Mouse (Mus musculus): Measurements from ENCODE around the gene Slit3. TPM values are rescaled to one million over a fixed set of nuclear protein-coding genes. Genes with fewer than 3 reads are reported as not detected.
A peak's percentile ranks its signal among the peaks of the same experiment; 100 is the strongest.

The Slit3 gene
- polyA plus RNA-seq, 1 experiment from 2014 or later = 4.5 TPM

DNA sequence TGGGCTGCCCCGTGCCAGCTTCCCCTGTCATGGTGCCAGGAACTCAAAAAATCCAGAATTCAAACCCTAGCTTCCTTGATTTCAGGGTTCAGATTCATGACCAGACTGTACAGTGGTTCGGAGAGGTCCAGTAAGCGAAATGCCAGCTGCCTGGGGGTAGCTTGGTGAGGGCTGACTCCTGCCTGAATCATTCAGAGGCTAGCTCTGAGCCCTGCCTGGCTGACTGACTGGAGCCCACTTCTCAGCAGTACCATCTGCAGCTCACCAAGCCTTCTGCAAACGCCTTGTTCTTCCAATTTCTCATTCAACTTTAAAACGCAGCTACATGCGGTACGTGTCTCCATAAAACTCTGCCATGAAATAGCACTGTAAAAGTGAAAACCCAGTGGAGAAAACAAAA lies 120.4 kb downstream of the Slit3 start:
- H3K4me2 ChIP-seq (ENCODE audit: low read length) = no peak overlapping the region
- no peaks in the 10 kb centered on the region for H3K9me3 ChIP-seq (replicated peaks; ENCODE audit: control insufficient read depth, low read length, poor library complexity, severe bottlenecking)
- WGBS = 91% methylated on average over 7 of the region's 7 CpGs
- H3K4me3 ChIP-seq (ENCODE audit: low read depth, low read length) = no peak overlapping the region
- H3K27me3 ChIP-seq (ENCODE audit: control insufficient read depth, insufficient read depth, low read depth, low read length) = no peaks in the 10 kb centered on the region
- H3K9ac ChIP-seq (ENCODE audit: low read depth, low read length) = no peak overlapping the region
- no peak for ATAC-seq
- H3K4me1 ChIP-seq (ENCODE audit: control insufficient read depth, insufficient read depth, low read length) = no peaks in the 10 kb centered on the region
- H3K36me3 ChIP-seq (ENCODE audit: control insufficient read depth, insufficient read depth, low read length) = no peaks in the 10 kb centered on the region
- no peak overlapping the region for H3K27ac ChIP-seq (ENCODE audit: low read length)

DNA sequence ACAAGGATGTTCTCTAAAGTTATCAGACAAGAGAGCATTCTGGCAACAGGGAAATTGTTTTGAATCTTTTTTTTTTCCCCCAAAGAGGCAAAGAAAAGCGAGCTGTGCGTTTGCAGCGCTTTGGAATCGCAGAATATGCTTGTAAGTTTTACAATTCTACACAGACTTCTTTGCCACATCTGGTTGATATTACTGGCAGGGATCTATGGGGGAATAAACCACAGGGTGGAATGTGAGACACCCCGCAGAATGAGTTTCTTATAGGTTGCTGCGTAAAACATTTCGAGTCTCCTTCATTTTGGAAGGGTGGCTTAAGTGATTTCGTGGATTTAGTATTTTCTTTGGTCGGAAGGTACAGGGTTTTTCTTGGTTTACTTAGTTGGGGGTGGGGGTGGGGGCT lies 122.6 kb downstream of the Slit3 start:
- H3K4me1 ChIP-seq (ENCODE audit: control insufficient read depth, insufficient read depth, low read length) = no peaks in the 10 kb centered on the region
- no peaks in the 10 kb centered on the region for H3K27me3 ChIP-seq (ENCODE audit: control insufficient read depth, insufficient read depth, low read depth, low read length)
- no peak overlapping the region for H3K9ac ChIP-seq (ENCODE audit: low read depth, low read length)
- no peak overlapping the region for H3K4me3 ChIP-seq (ENCODE audit: low read depth, low read length)
- no peaks in the 10 kb centered on the region for H3K36me3 ChIP-seq (ENCODE audit: control insufficient read depth, insufficient read depth, low read length)
- WGBS = 82% methylated on average over 9 of the region's 9 CpGs
- no peak overlapping the region for H3K27ac ChIP-seq (ENCODE audit: low read length)
- no peak for ATAC-seq
- H3K9me3 ChIP-seq (replicated peaks; ENCODE audit: control insufficient read depth, low read length, poor library complexity, severe bottlenecking) = no peaks in the 10 kb centered on the region
- no peak overlapping the region for H3K4me2 ChIP-seq (ENCODE audit: low read length)

DNA sequence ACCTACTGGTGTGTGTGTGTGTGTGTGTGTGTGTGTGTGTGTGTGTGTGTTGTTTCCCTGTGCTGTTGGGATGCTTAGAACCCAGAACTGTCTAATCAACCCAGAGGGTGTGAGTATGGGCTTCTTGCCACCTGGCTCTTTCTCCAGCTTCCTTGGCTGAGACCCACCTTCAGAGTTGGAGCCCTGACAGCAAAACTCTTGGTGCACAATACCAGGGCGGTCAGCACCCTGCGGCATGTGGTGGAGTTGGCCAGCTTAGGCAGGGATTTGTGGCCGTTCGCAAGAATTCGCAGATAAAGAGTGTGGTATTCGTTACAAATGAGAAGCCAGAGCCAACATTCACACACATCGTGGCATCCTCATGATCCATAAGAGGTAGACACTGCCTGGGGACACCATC lies 123.5 kb downstream of the Slit3 start:
- 88% methylated on average over 7 of the region's 7 CpGs for WGBS
- Histone ChIP-seq H3K4me2 (ENCODE audit: low read length) (no peak overlapping the region), H3K9me3 (replicated peaks; ENCODE audit: control insufficient read depth, low read length, poor library complexity, severe bottlenecking) (no peaks in the 10 kb centered on the region), H3K27ac (ENCODE audit: low read length) (no peak overlapping the region), H3K9ac (ENCODE audit: low read depth, low read length) (no peak overlapping the region), H3K36me3 (ENCODE audit: control insufficient read depth, insufficient read depth, low read length) (no peaks in the 10 kb centered on the region), H3K4me1 (ENCODE audit: control insufficient read depth, insufficient read depth, low read length) (no peaks in the 10 kb centered on the region), H3K4me3 (ENCODE audit: low read depth, low read length) (no peak overlapping the region), H3K27me3 (ENCODE audit: control insufficient read depth, insufficient read depth, low read depth, low read length) (no peaks in the 10 kb centered on the region)
- ATAC-seq = no peak

- 0 out of 2 replicates have a peak, but pooled peaks have one; percentile 56 for ATAC-seq
- H3K4me2 ChIP-seq (ENCODE audit: low read length) = no peak overlapping the region
- H3K27me3 ChIP-seq (ENCODE audit: control insufficient read depth, insufficient read depth, low read depth, low read length) = no peaks in the 10 kb centered on the region
- H3K36me3 ChIP-seq (ENCODE audit: control insufficient read depth, insufficient read depth, low read length) = no peaks in the 10 kb centered on the region
- H3K9ac ChIP-seq (ENCODE audit: low read depth, low read length) = no peak overlapping the region
- no peaks in the 10 kb centered on the region for H3K4me1 ChIP-seq (ENCODE audit: control insufficient read depth, insufficient read depth, low read length)
- WGBS = 63% methylated on average over 3 of the region's 3 CpGs
- no peak overlapping the region for H3K27ac ChIP-seq (ENCODE audit: low read length)
- no peak overlapping the region for H3K4me3 ChIP-seq (ENCODE audit: low read depth, low read length)
- no peaks in the 10 kb centered on the region for H3K9me3 ChIP-seq (replicated peaks; ENCODE audit: control insufficient read depth, low read length, poor library complexity, severe bottlenecking)
Measured at GRCm38 (mm10) chr11:35246623-35247022, 125.6 kb downstream of the Slit3 start.

DNA sequence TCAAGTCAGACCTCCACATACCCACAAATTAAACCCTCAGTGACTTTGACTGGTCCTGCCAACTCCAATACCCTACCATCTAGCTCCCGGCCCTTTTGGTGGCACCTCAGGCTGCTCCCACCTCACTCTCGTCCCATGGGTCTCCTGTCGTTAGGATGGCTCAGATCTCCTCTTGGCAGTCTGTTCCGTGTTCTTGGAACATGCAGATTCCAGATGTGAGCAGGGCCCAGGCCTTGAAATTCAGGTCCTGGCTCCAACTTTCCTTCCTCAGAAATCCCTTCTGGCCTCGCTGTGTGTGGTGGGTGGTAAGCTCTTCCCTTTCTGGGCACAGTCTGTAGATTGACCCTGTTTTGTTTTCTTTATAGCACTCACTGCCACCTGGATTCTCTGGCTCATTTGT lies 127.1 kb downstream of the Slit3 start:
- Histone ChIP-seq H3K4me3 (ENCODE audit: low read depth, low read length) (no peak overlapping the region), H3K9ac (ENCODE audit: low read depth, low read length) (no peak overlapping the region), H3K4me1 (ENCODE audit: control insufficient read depth, insufficient read depth, low read length) (no peaks in the 10 kb centered on the region), H3K9me3 (replicated peaks; ENCODE audit: control insufficient read depth, low read length, poor library complexity, severe bottlenecking) (no peaks in the 10 kb centered on the region), H3K36me3 (ENCODE audit: control insufficient read depth, insufficient read depth, low read length) (no peaks in the 10 kb centered on the region), H3K27me3 (ENCODE audit: control insufficient read depth, insufficient read depth, low read depth, low read length) (no peaks in the 10 kb centered on the region), H3K4me2 (ENCODE audit: low read length) (no peak overlapping the region), H3K27ac (ENCODE audit: low read length) (no peak overlapping the region)
- ATAC-seq = no peak
- WGBS = 67% methylated on average over 5 of the region's 5 CpGs

GRCm38 (mm10) chr11:35250871-35251418 lies 129.9 kb downstream of the Slit3 start:
- no peak overlapping the region for H3K4me3 ChIP-seq (ENCODE audit: low read depth, low read length)
- H3K9ac ChIP-seq (ENCODE audit: low read depth, low read length) = no peak overlapping the region
- no peak for ATAC-seq
- WGBS = 49% methylated on average over 4 of the region's 4 CpGs
- no peak overlapping the region for H3K27ac ChIP-seq (ENCODE audit: low read length)
- no peak overlapping the region for H3K4me2 ChIP-seq (ENCODE audit: low read length)
- no peaks in the 10 kb centered on the region for H3K36me3 ChIP-seq (ENCODE audit: control insufficient read depth, insufficient read depth, low read length)
- H3K4me1 ChIP-seq (ENCODE audit: control insufficient read depth, insufficient read depth, low read length) = no peaks in the 10 kb centered on the region
- no peaks in the 10 kb centered on the region for H3K27me3 ChIP-seq (ENCODE audit: control insufficient read depth, insufficient read depth, low read depth, low read length)
- H3K9me3 ChIP-seq (replicated peaks; ENCODE audit: control insufficient read depth, low read length, poor library complexity, severe bottlenecking) = no peaks in the 10 kb centered on the region

GRCm38 (mm10) chr11:35251910-35252309 lies 130.9 kb downstream of the Slit3 start:
- Histone ChIP-seq H3K9me3 (replicated peaks; ENCODE audit: control insufficient read depth, low read length, poor library complexity, severe bottlenecking) (no peaks in the 10 kb centered on the region), H3K36me3 (ENCODE audit: control insufficient read depth, insufficient read depth, low read length) (no peaks in the 10 kb centered on the region), H3K4me1 (ENCODE audit: control insufficient read depth, insufficient read depth, low read length) (no peaks in the 10 kb centered on the region), H3K4me2 (ENCODE audit: low read length) (no peak overlapping the region), H3K9ac (ENCODE audit: low read depth, low read length) (no peak overlapping the region), H3K4me3 (ENCODE audit: low read depth, low read length) (no peak overlapping the region), H3K27me3 (ENCODE audit: control insufficient read depth, insufficient read depth, low read depth, low read length) (no peaks in the 10 kb centered on the region; the same call in 1 of the 2 replicates), H3K27ac (ENCODE audit: low read length) (no peak overlapping the region)
- ATAC-seq = no peak
- 83% methylated on average over 4 of the region's 4 CpGs for WGBS

DNA sequence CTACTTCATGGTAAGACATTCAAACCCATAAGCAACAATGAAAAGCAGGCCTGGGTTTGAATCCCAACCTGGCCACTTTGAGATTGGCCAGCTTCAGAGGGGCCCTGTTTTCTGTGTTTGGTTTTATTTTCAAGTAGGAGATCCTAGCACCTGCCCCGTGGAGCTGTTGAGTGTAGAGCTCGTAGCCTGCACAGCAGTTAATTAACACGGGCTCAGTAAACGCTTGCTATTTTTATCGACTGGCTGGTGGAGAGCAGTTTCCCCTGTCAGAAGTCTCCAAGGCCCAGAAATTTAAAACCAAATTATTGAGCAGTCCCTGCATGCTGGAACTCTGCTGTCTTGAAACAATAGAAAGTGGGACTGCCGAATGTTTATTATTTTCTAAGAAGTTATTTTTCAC lies 136.3 kb downstream of the Slit3 start:
- no peaks in the 10 kb centered on the region for H3K36me3 ChIP-seq (ENCODE audit: control insufficient read depth, insufficient read depth, low read length)
- no peak overlapping the region for H3K27ac ChIP-seq (ENCODE audit: low read length)
- ATAC-seq = no peak
- H3K4me3 ChIP-seq (ENCODE audit: low read depth, low read length) = no peak overlapping the region
- no peaks in the 10 kb centered on the region; the same call in none of the 2 replicates for H3K27me3 ChIP-seq (ENCODE audit: control insufficient read depth, insufficient read depth, low read depth, low read length)
- H3K4me2 ChIP-seq (ENCODE audit: low read length) = no peak overlapping the region
- H3K9ac ChIP-seq (ENCODE audit: low read depth, low read length) = no peak overlapping the region
- no peaks in the 10 kb centered on the region; the same call in 1 of the 2 replicates for H3K4me1 ChIP-seq (ENCODE audit: control insufficient read depth, insufficient read depth, low read length)
- 67% methylated on average over 6 of the region's 6 CpGs for WGBS
- H3K9me3 ChIP-seq (replicated peaks; ENCODE audit: control insufficient read depth, low read length, poor library complexity, severe bottlenecking) = no peaks in the 10 kb centered on the region

DNA sequence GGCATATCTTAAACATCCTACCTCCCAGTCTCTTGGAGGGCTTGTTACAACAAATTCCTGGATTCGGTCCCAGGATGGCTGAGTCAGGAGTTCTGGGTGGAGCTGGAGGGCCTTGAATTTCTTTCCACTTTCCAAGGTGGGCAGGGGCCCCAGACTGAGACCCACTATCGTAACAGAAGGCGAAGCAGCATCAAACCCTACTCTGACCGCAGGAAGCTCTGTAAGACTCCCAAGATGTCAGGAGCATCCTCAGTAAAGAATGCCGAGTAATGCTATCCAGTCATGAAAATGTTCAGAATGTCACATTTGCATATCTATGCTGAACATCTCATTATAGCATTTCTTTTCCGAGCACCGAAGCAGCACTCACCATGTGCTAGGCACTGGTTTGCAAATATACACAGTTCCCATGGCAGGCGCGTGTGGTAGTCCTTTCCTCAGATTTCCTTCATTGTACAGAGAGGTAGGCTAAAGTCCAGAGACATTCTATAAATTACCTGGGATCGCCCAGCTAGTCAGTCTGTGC lies 140.6 kb downstream of the Slit3 start:
- no peak overlapping the region for H3K27ac ChIP-seq (ENCODE audit: low read length)
- ATAC-seq = no peak

More for the DNA sequence above, 140.6 kb downstream of the Slit3 start:
- no peaks in the 10 kb centered on the region; the same call in 1 of the 2 replicates for H3K4me1 ChIP-seq (ENCODE audit: control insufficient read depth, insufficient read depth, low read length)
- peaks cover 3% of the 10 kb centered on the region; the same call in 1 of the 2 replicates for H3K9me3 ChIP-seq (replicated peaks; ENCODE audit: control insufficient read depth, low read length, poor library complexity, severe bottlenecking)
- H3K27me3 ChIP-seq (ENCODE audit: control insufficient read depth, insufficient read depth, low read depth, low read length) = no peaks in the 10 kb centered on the region; the same call in none of the 2 replicates
- no peak overlapping the region for H3K4me2 ChIP-seq (ENCODE audit: low read length)
- WGBS = 78% methylated on average over 10 of the region's 10 CpGs
- H3K4me3 ChIP-seq (ENCODE audit: low read depth, low read length) = no peak overlapping the region
- H3K36me3 ChIP-seq (ENCODE audit: control insufficient read depth, insufficient read depth, low read length) = no peaks in the 10 kb centered on the region
- H3K9ac ChIP-seq (ENCODE audit: low read depth, low read length) = no peak overlapping the region

All from midbrain, embryonic 16.5 days (tissue).